Mouse (Mus musculus): Measurements from ENCODE around the gene 2510009E07Rik.

Gene 2510009E07Rik

GRCm38 (mm10) chr16:21636156-21636853 lies 58.2 kb downstream of the 2510009E07Rik start:
- DNase-seq (ENCODE audit: low spot score in 2 of 2): no peak

GRCm38 (mm10) chr16:21634460-21634859 lies 60.0 kb downstream of the 2510009E07Rik start:
- DNase-seq (ENCODE audit: low spot score in 2 of 2): no peak

GRCm38 (mm10) chr16:21631815-21632222 lies 62.6 kb downstream of the 2510009E07Rik start:
- DNase-seq (ENCODE audit: low spot score in 2 of 2): no peak

GRCm38 (mm10) chr16:21630614-21631013 lies 63.9 kb downstream of the 2510009E07Rik start:
- no peak for DNase-seq (ENCODE audit: low spot score in 2 of 2)

- DNase-seq (ENCODE audit: low spot score in 2 of 2): no peak
Measured at GRCm38 (mm10) chr16:21628061-21628591, 66.3 kb downstream of the 2510009E07Rik start.

GRCm38 (mm10) chr16:21627248-21627647 lies 67.2 kb downstream of the 2510009E07Rik start:
- no peak for DNase-seq (ENCODE audit: low spot score in 2 of 2)

- DNase-seq (ENCODE audit: low spot score in 2 of 2): no peak
Measured at GRCm38 (mm10) chr16:21625784-21626634, 68.5 kb downstream of the 2510009E07Rik start.

- no peak for DNase-seq (ENCODE audit: low spot score in 2 of 2)
Measured at GRCm38 (mm10) chr16:21620630-21621029, 73.8 kb downstream of the 2510009E07Rik start.

GRCm38 (mm10) chr16:21615802-21616201 lies 78.7 kb downstream of the 2510009E07Rik start:
- peak in 1 of 2 experiments; percentile 43 for DNase-seq (ENCODE audit: low spot score in 2 of 2)

GRCm38 (mm10) chr16:21610473-21610872 lies 84.0 kb downstream of the 2510009E07Rik start:
- DNase-seq (ENCODE audit: low spot score in 2 of 2): no peak

GRCm38 (mm10) chr16:21608176-21608865 lies 86.1 kb downstream of the 2510009E07Rik start:
- no peak for DNase-seq (ENCODE audit: low spot score in 2 of 2)

GRCm38 (mm10) chr16:21607651-21608040 lies 86.8 kb downstream of the 2510009E07Rik start:
- no peak for DNase-seq (ENCODE audit: low spot score in 2 of 2)

GRCm38 (mm10) chr16:21607021-21607650 lies 87.3 kb downstream of the 2510009E07Rik start:
- DNase-seq (ENCODE audit: low spot score in 2 of 2): peak in 1 of 2 experiments; percentile 27

- DNase-seq (ENCODE audit: low spot score in 2 of 2): peak in 1 of 2 experiments; percentile 17
Measured at GRCm38 (mm10) chr16:21606249-21607020, 88.0 kb downstream of the 2510009E07Rik start.

GRCm38 (mm10) chr16:21604354-21604753 lies 90.1 kb downstream of the 2510009E07Rik start:
- no peak for DNase-seq (ENCODE audit: low spot score in 2 of 2)
